Mouse (Mus musculus): Measurements from ENCODE around the gene 2900026A02Rik.

Gene 2900026A02Rik

GRCm38 (mm10) chr5:113199772-113200134 lies 21.3 kb downstream of the 2900026A02Rik start:
- H3K27me3 ChIP-seq (ENCODE audit: control insufficient read depth, insufficient read depth, low read length, poor library complexity, severe bottlenecking), result no peaks in the 10 kb centered on the region; the same call in 1 of the 2 replicates
- H3K36me3 ChIP-seq (ENCODE audit: control insufficient read depth, insufficient read depth, low read length, poor library complexity, severe bottlenecking), result no peaks in the 10 kb centered on the region
- no peak for DNase-seq (ENCODE audit: low read depth, low spot score)

- no peak for DNase-seq (ENCODE audit: low read depth, low spot score)
- H3K36me3 ChIP-seq (ENCODE audit: control insufficient read depth, insufficient read depth, low read length, poor library complexity, severe bottlenecking), result no peaks in the 10 kb centered on the region
Measured at GRCm38 (mm10) chr5:113199126-113199771, 21.8 kb downstream of the 2900026A02Rik start.

GRCm38 (mm10) chr5:113196916-113197794 lies 23.9 kb downstream of the 2900026A02Rik start:
- no peak for DNase-seq (ENCODE audit: low read depth, low spot score)
- H3K36me3 ChIP-seq (ENCODE audit: control insufficient read depth, insufficient read depth, low read length, poor library complexity, severe bottlenecking), result no peaks in the 10 kb centered on the region
- no peaks in the 10 kb centered on the region; the same call in 1 of the 2 replicates for H3K27me3 ChIP-seq (ENCODE audit: control insufficient read depth, insufficient read depth, low read length, poor library complexity, severe bottlenecking)

More at GRCm38 (mm10) chr5:113199126-113199771, 21.8 kb downstream of the 2900026A02Rik start:
- no peaks in the 10 kb centered on the region; the same call in 1 of the 2 replicates for H3K27me3 ChIP-seq (ENCODE audit: control insufficient read depth, insufficient read depth, low read length, poor library complexity, severe bottlenecking)

- Histone ChIP-seq H3K36me3 (ENCODE audit: control insufficient read depth, insufficient read depth, low read length, poor library complexity, severe bottlenecking) (no peaks in the 10 kb centered on the region), H3K27me3 (ENCODE audit: control insufficient read depth, insufficient read depth, low read length, poor library complexity, severe bottlenecking) (no peaks in the 10 kb centered on the region)
- no peak for DNase-seq (ENCODE audit: low read depth, low spot score)
Measured at GRCm38 (mm10) chr5:113195907-113196306, 25.1 kb downstream of the 2900026A02Rik start.

GRCm38 (mm10) chr5:113195451-113195850 lies 25.6 kb downstream of the 2900026A02Rik start:
- no peaks in the 10 kb centered on the region for H3K36me3 ChIP-seq (ENCODE audit: control insufficient read depth, insufficient read depth, low read length, poor library complexity, severe bottlenecking)
- no peaks in the 10 kb centered on the region for H3K27me3 ChIP-seq (ENCODE audit: control insufficient read depth, insufficient read depth, low read length, poor library complexity, severe bottlenecking)
- no peak for DNase-seq (ENCODE audit: low read depth, low spot score)

GRCm38 (mm10) chr5:113193762-113194161 lies 27.3 kb downstream of the 2900026A02Rik start:
- no peaks in the 10 kb centered on the region for H3K27me3 ChIP-seq (ENCODE audit: control insufficient read depth, insufficient read depth, low read length, poor library complexity, severe bottlenecking)
- no peaks in the 10 kb centered on the region for H3K36me3 ChIP-seq (ENCODE audit: control insufficient read depth, insufficient read depth, low read length, poor library complexity, severe bottlenecking)

GRCm38 (mm10) chr5:113191901-113192300 lies 29.1 kb downstream of the 2900026A02Rik start:
- Histone ChIP-seq H3K36me3 (ENCODE audit: control insufficient read depth, insufficient read depth, low read length, poor library complexity, severe bottlenecking) (no peaks in the 10 kb centered on the region), H3K27me3 (ENCODE audit: control insufficient read depth, insufficient read depth, low read length, poor library complexity, severe bottlenecking) (no peaks in the 10 kb centered on the region)
- DNase-seq (ENCODE audit: low read depth, low spot score), result no peak

More at GRCm38 (mm10) chr5:113193762-113194161, 27.3 kb downstream of the 2900026A02Rik start:
- DNase-seq (ENCODE audit: low read depth, low spot score), result no peak

GRCm38 (mm10) chr5:113190558-113190957 lies 30.5 kb downstream of the 2900026A02Rik start:
- H3K36me3 ChIP-seq (ENCODE audit: control insufficient read depth, insufficient read depth, low read length, poor library complexity, severe bottlenecking), result no peaks in the 10 kb centered on the region
- no peak for DNase-seq (ENCODE audit: low read depth, low spot score)
- H3K27me3 ChIP-seq (ENCODE audit: control insufficient read depth, insufficient read depth, low read length, poor library complexity, severe bottlenecking), result no peaks in the 10 kb centered on the region

GRCm38 (mm10) chr5:113181441-113181840 lies 39.6 kb downstream of the 2900026A02Rik start:
- no peaks in the 10 kb centered on the region for H3K27me3 ChIP-seq (ENCODE audit: control insufficient read depth, insufficient read depth, low read length, poor library complexity, severe bottlenecking)
- no peak for DNase-seq (ENCODE audit: low read depth, low spot score)

GRCm38 (mm10) chr5:113180755-113181154 lies 40.3 kb downstream of the 2900026A02Rik start:
- no peaks in the 10 kb centered on the region for H3K27me3 ChIP-seq (ENCODE audit: control insufficient read depth, insufficient read depth, low read length, poor library complexity, severe bottlenecking)
- DNase-seq (ENCODE audit: low read depth, low spot score), result no peak
- no peaks in the 10 kb centered on the region for H3K36me3 ChIP-seq (ENCODE audit: control insufficient read depth, insufficient read depth, low read length, poor library complexity, severe bottlenecking)

More at GRCm38 (mm10) chr5:113181441-113181840, 39.6 kb downstream of the 2900026A02Rik start:
- no peaks in the 10 kb centered on the region for H3K36me3 ChIP-seq (ENCODE audit: control insufficient read depth, insufficient read depth, low read length, poor library complexity, severe bottlenecking)

GRCm38 (mm10) chr5:113179843-113180682 lies 41.0 kb downstream of the 2900026A02Rik start:
- H3K27me3 ChIP-seq (ENCODE audit: control insufficient read depth, insufficient read depth, low read length, poor library complexity, severe bottlenecking), result no peaks in the 10 kb centered on the region
- peak; percentile 63 for DNase-seq (ENCODE audit: low read depth, low spot score)
- H3K36me3 ChIP-seq (ENCODE audit: control insufficient read depth, insufficient read depth, low read length, poor library complexity, severe bottlenecking), result no peaks in the 10 kb centered on the region

GRCm38 (mm10) chr5:113179451-113179842 lies 41.6 kb downstream of the 2900026A02Rik start:
- DNase-seq (ENCODE audit: low read depth, low spot score), result no peak
- no peaks in the 10 kb centered on the region for H3K36me3 ChIP-seq (ENCODE audit: control insufficient read depth, insufficient read depth, low read length, poor library complexity, severe bottlenecking)
- no peaks in the 10 kb centered on the region for H3K27me3 ChIP-seq (ENCODE audit: control insufficient read depth, insufficient read depth, low read length, poor library complexity, severe bottlenecking)

- no peak for DNase-seq (ENCODE audit: low read depth, low spot score)
- no peaks in the 10 kb centered on the region for H3K36me3 ChIP-seq (ENCODE audit: control insufficient read depth, insufficient read depth, low read length, poor library complexity, severe bottlenecking)
- no peaks in the 10 kb centered on the region for H3K27me3 ChIP-seq (ENCODE audit: control insufficient read depth, insufficient read depth, low read length, poor library complexity, severe bottlenecking)
Measured at GRCm38 (mm10) chr5:113175976-113176375, 45.1 kb downstream of the 2900026A02Rik start.

- no peaks in the 10 kb centered on the region for H3K36me3 ChIP-seq (ENCODE audit: control insufficient read depth, insufficient read depth, low read length, poor library complexity, severe bottlenecking)
- DNase-seq (ENCODE audit: low read depth, low spot score), result peak; percentile 62
- H3K27me3 ChIP-seq (ENCODE audit: control insufficient read depth, insufficient read depth, low read length, poor library complexity, severe bottlenecking), result no peaks in the 10 kb centered on the region
Measured at GRCm38 (mm10) chr5:113174916-113175692, 45.9 kb downstream of the 2900026A02Rik start.
